Mouse (Mus musculus): Measurements from ENCODE around the gene Gin1. TPM values are rescaled to one million over a fixed set of nuclear protein-coding genes. Genes with fewer than 3 reads are reported as not detected.

The Gin1 gene
- not detected in 2 replicates for polyA plus RNA-seq (2012; ENCODE audit: insufficient read depth, insufficient read length, low replicate concordance, missing spikeins)

- peak within 1 kb of the TSS; percentile 90 for H3K4me3 ChIP-seq (ENCODE audit: insufficient read depth, low read depth, low read length)
- peak; percentile 39 for TF ChIP-seq POLR2A (IDR thresholded peaks at IDR 0.05; ENCODE audit: insufficient read depth, low read depth, low read length)
- TF ChIP-seq CTCF (IDR thresholded peaks at IDR 0.05; ENCODE audit: insufficient read depth, low read depth, low read length), result peak; percentile 33; the same call in 1 of the 2 replicates
- under 1% methylated on average over 66 of the region's 66 CpGs for WGBS
These were observed at the start of gene Gin1, which contains the start of gene Ppip5k2 for GRCm38 (mm10) chr1:97769904-97770753. Gene Gin1, plus strand, starts transcription at chr1:97770172. Gene Ppip5k2, minus strand, starts transcription at chr1:97770411.

GRCm38 (mm10) chr1:97726730-97727129 is 43.2 kb upstream of the Gin1 start:
- Histone ChIP-seq H3K4me3 (ENCODE audit: insufficient read depth, low read depth, low read length) (no peak overlapping the region), H3K27ac (ENCODE audit: insufficient read depth, low read depth, low read length) (no peak overlapping the region), H3K4me1 (ENCODE audit: control insufficient read depth, insufficient read depth, low read length) (no peaks in the 10 kb centered on the region)
- no peak for TF ChIP-seq POLR2A (IDR thresholded peaks at IDR 0.05; ENCODE audit: insufficient read depth, low read depth, low read length)
- no peak for TF ChIP-seq CTCF (IDR thresholded peaks at IDR 0.05; ENCODE audit: insufficient read depth, low read depth, low read length)
- WGBS, result 79% methylated on average over 2 of the region's 2 CpGs

More at GRCm38 (mm10) chr1:97769904-97770753, at the start of gene Gin1, which contains the start of gene Ppip5k2:
- H3K27ac ChIP-seq (ENCODE audit: insufficient read depth, low read depth, low read length), result peak within 1 kb of the TSS; percentile 94
- H3K4me1 ChIP-seq (ENCODE audit: control insufficient read depth, insufficient read depth, low read length), result peaks cover 6% of the 10 kb centered on the region; the same call in 1 of the 2 replicates

- WGBS, result 62% methylated on average over 1 of the region's 1 CpGs
- H3K4me3 ChIP-seq (ENCODE audit: insufficient read depth, low read depth, low read length), result no peak overlapping the region
- no peak overlapping the region for H3K27ac ChIP-seq (ENCODE audit: insufficient read depth, low read depth, low read length)
- TF ChIP-seq POLR2A (IDR thresholded peaks at IDR 0.05; ENCODE audit: insufficient read depth, low read depth, low read length), result no peak
- no peak for TF ChIP-seq CTCF (IDR thresholded peaks at IDR 0.05; ENCODE audit: insufficient read depth, low read depth, low read length)
- H3K4me1 ChIP-seq (ENCODE audit: control insufficient read depth, insufficient read depth, low read length), result no peaks in the 10 kb centered on the region
These were observed 40.6 kb upstream of the Gin1 start for GRCm38 (mm10) chr1:97729339-97729738.

- TF ChIP-seq POLR2A (IDR thresholded peaks at IDR 0.05; ENCODE audit: insufficient read depth, low read depth, low read length) (no peak), CTCF (IDR thresholded peaks at IDR 0.05; ENCODE audit: insufficient read depth, low read depth, low read length) (no peak)
- Histone ChIP-seq H3K4me3 (ENCODE audit: insufficient read depth, low read depth, low read length) (no peak overlapping the region), H3K27ac (ENCODE audit: insufficient read depth, low read depth, low read length) (no peak overlapping the region), H3K4me1 (ENCODE audit: control insufficient read depth, insufficient read depth, low read length) (no peaks in the 10 kb centered on the region)
- 95% methylated on average over 1 of the region's 1 CpGs for WGBS
These were observed 26.9 kb upstream of the Gin1 start for GRCm38 (mm10) chr1:97743063-97743462.

- WGBS, result 94% methylated on average over 4 of the region's 4 CpGs
- TF ChIP-seq CTCF (IDR thresholded peaks at IDR 0.05; ENCODE audit: insufficient read depth, low read depth, low read length), result no peak
- TF ChIP-seq POLR2A (IDR thresholded peaks at IDR 0.05; ENCODE audit: insufficient read depth, low read depth, low read length), result no peak
These were observed 24.3 kb upstream of the Gin1 start for GRCm38 (mm10) chr1:97745712-97746111.

GRCm38 (mm10) chr1:97746261-97746660 is 23.7 kb upstream of the Gin1 start:
- no peaks in the 10 kb centered on the region for H3K4me1 ChIP-seq (ENCODE audit: control insufficient read depth, insufficient read depth, low read length)
- TF ChIP-seq CTCF (IDR thresholded peaks at IDR 0.05; ENCODE audit: insufficient read depth, low read depth, low read length), result no peak
- TF ChIP-seq POLR2A (IDR thresholded peaks at IDR 0.05; ENCODE audit: insufficient read depth, low read depth, low read length), result no peak
- WGBS, result 97% methylated on average over 7 of the region's 7 CpGs
- no peak overlapping the region for H3K27ac ChIP-seq (ENCODE audit: insufficient read depth, low read depth, low read length)
- no peak overlapping the region for H3K4me3 ChIP-seq (ENCODE audit: insufficient read depth, low read depth, low read length)

More at GRCm38 (mm10) chr1:97745712-97746111, 24.3 kb upstream of the Gin1 start:
- no peak overlapping the region for H3K27ac ChIP-seq (ENCODE audit: insufficient read depth, low read depth, low read length)
- no peak overlapping the region for H3K4me3 ChIP-seq (ENCODE audit: insufficient read depth, low read depth, low read length)
- H3K4me1 ChIP-seq (ENCODE audit: control insufficient read depth, insufficient read depth, low read length), result no peaks in the 10 kb centered on the region

- no peak for TF ChIP-seq POLR2A (IDR thresholded peaks at IDR 0.05; ENCODE audit: insufficient read depth, low read depth, low read length)
- TF ChIP-seq CTCF (IDR thresholded peaks at IDR 0.05; ENCODE audit: insufficient read depth, low read depth, low read length), result no peak
- Histone ChIP-seq H3K4me3 (ENCODE audit: insufficient read depth, low read depth, low read length) (no peak overlapping the region), H3K27ac (ENCODE audit: insufficient read depth, low read depth, low read length) (no peak overlapping the region), H3K4me1 (ENCODE audit: control insufficient read depth, insufficient read depth, low read length) (no peaks in the 10 kb centered on the region)
- 91% methylated on average over 3 of the region's 3 CpGs for WGBS
These were observed 21.8 kb upstream of the Gin1 start for GRCm38 (mm10) chr1:97748163-97748562.

GRCm38 (mm10) chr1:97753216-97753615 is 16.8 kb upstream of the Gin1 start:
- 0 out of 2 replicates have a peak, but pooled peaks cover 2% of the 10 kb centered on the region for H3K4me1 ChIP-seq (ENCODE audit: control insufficient read depth, insufficient read depth, low read length)
- no peak for TF ChIP-seq CTCF (IDR thresholded peaks at IDR 0.05; ENCODE audit: insufficient read depth, low read depth, low read length)
- TF ChIP-seq POLR2A (IDR thresholded peaks at IDR 0.05; ENCODE audit: insufficient read depth, low read depth, low read length), result no peak
- no peak overlapping the region for H3K27ac ChIP-seq (ENCODE audit: insufficient read depth, low read depth, low read length)
- H3K4me3 ChIP-seq (ENCODE audit: insufficient read depth, low read depth, low read length), result no peak overlapping the region

- no peak for TF ChIP-seq CTCF (IDR thresholded peaks at IDR 0.05; ENCODE audit: insufficient read depth, low read depth, low read length)
- TF ChIP-seq POLR2A (IDR thresholded peaks at IDR 0.05; ENCODE audit: insufficient read depth, low read depth, low read length), result no peak
- H3K4me1 ChIP-seq (ENCODE audit: control insufficient read depth, insufficient read depth, low read length), result 0 out of 2 replicates have a peak, but pooled peaks cover 2% of the 10 kb centered on the region
- H3K27ac ChIP-seq (ENCODE audit: insufficient read depth, low read depth, low read length), result no peak overlapping the region
- no peak overlapping the region for H3K4me3 ChIP-seq (ENCODE audit: insufficient read depth, low read depth, low read length)
- WGBS, result 84% methylated on average over 4 of the region's 4 CpGs
These were observed 15.6 kb upstream of the Gin1 start for GRCm38 (mm10) chr1:97754392-97754791.
